Mouse (Mus musculus) olfactory bulb, adult 2 months (tissue): ENCODE measurements around the gene Fads3. TPM values are rescaled to one million over a fixed set of nuclear protein-coding genes. Genes with fewer than 3 reads are reported as not detected.

Source experiments
- H3K27ac ChIP-seq: fragments of 200-500 bp; 2 replicates; pipeline ENCODE4 v1.5.1; 2012; ENCODE audit warnings: low read depth, low read length; ENCODE audit not compliant: insufficient read depth
- H3K4me1 ChIP-seq: fragments of 200-500 bp; 2 replicates; pipeline ENCODE4 v1.6.1; 2012; ENCODE audit warnings: low read length; ENCODE audit not compliant: control insufficient read depth, insufficient read depth
- H3K4me3 ChIP-seq: fragments of 200-500 bp; 2 replicates; pipeline ENCODE4 v1.5.1; 2012; ENCODE audit warnings: mild to moderate bottlenecking, low read depth, low read length, moderate library complexity; ENCODE audit not compliant: insufficient read depth
- CTCF ChIP-seq: fragments of 200-500 bp; IDR thresholded peaks from 2 replicates; pipeline ENCODE4 v1.5.1; 2012; ENCODE audit warnings: low read depth, mild to moderate bottlenecking, low read length, moderate library complexity; ENCODE audit not compliant: insufficient read depth
- POLR2A ChIP-seq: fragments of 200-500 bp; IDR thresholded peaks from 2 replicates; pipeline ENCODE4 v1.6.1; 2012; ENCODE audit warnings: mild to moderate bottlenecking, low read depth, low read length, moderate library complexity; ENCODE audit not compliant: insufficient read depth
- WGBS: fragments of 180-500 bp; shearing (Covaris S2); methylation state at CpG from one replicate; pipeline ENCODE4 v1.1.7; 2018; 5-methylcytosine and 5-hydroxymethylcytosine counted together
- polyA plus RNA-seq: library from polyadenylated mRNA; stranded (reverse); fragments of >200 nt; gene quantifications from 2 replicates; pipeline ENCODE4 v1.2.4, GENCODE M21; 2012; ENCODE audit warnings: low replicate concordance; ENCODE audit not compliant: missing spikeins, insufficient read depth, insufficient read length

The Fads3 gene
- polyA plus RNA-seq, 1 experiment, result not detected

- Histone ChIP-seq H3K4me1 (no peaks in the 10 kb centered on the region), H3K4me3 (no peak overlapping the region), H3K27ac (no peak overlapping the region)
- no peak for TF ChIP-seq CTCF
- 89% methylated on average over 5 of the region's 5 CpGs for whole genome bisulfite sequencing
Observed at GRCm38 (mm10) chr19:10107051-10107611, 65.8 kb downstream of the Fads3 start.

DNA sequence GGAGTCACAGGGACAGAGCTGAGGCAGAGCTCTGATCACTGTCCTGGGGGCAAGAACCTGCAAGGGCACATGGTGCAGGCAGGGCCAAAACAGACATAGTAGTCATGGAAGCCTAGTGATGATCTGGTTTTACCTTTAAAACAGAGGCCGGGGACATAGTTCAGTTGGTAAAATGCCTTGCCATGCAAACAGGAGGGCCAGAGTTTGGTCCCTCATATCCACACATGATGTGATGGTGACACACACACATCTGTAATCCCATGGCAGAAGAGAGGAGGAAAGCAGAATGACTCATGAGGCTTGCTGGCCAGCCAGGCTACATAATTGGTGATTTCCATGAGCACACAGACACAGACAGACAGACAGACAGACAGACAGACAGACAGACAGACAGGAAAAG lies 66.8 kb downstream of the Fads3 start:
- 94% methylated on average over 1 of the region's 1 CpGs for WGBS
- H3K27ac ChIP-seq, result no peak overlapping the region
- TF ChIP-seq CTCF, result no peak
- TF ChIP-seq POLR2A, result no peak
- H3K4me1 ChIP-seq, result peaks cover 3% of the 10 kb centered on the region
- no peak overlapping the region for H3K4me3 ChIP-seq

DNA sequence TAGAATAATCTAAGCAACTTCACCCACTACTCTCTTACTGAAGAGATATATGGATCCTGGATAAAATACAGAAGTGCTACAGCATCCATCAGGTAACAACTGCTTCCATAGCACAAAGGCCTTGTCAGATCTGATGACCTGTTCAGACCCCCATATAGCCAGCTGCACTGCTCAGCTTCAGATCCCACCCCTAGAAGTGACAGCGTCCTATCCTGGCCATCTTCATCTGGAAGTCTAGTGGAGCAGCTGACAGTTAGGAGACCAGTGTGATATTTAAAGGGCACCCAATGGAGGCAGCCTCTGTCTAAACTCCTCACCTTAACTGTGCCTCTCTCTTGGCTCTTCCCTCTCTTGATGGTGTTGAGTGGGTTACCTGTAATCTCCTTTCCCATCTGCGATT lies 67.3 kb downstream of the Fads3 start:
- Histone ChIP-seq H3K27ac (no peak overlapping the region), H3K4me3 (no peak overlapping the region), H3K4me1 (peaks cover 3% of the 10 kb centered on the region)
- WGBS, result 87% methylated on average over 2 of the region's 2 CpGs
- no peak for TF ChIP-seq POLR2A
- TF ChIP-seq CTCF, result no peak

Other genes with a start within 250 kb of the Fads3 start
- not detected in 2 replicates for gene Scgb2a2, start 194.0 kb upstream of the Fads3 start, polyA plus RNA-seq
- gene Incenp, start 142.0 kb upstream of the Fads3 start, polyA plus RNA-seq, result not detected in 2 replicates
- 1,416 TPM in 1 of 2 replicates, not detected in the other for gene Fth1, start 61.0 kb upstream of the Fads3 start, polyA plus RNA-seq
- not detected in 2 replicates for gene Best1, start 39.9 kb upstream of the Fads3 start, polyA plus RNA-seq
- not detected in 2 replicates for gene Rab3il1, start 39.9 kb upstream of the Fads3 start, polyA plus RNA-seq
- 106 TPM in 1 of 2 replicates, not detected in the other for gene Fads2, start 60.2 kb downstream of the Fads3 start, polyA plus RNA-seq
- not detected in 2 replicates for gene Fads1, start 141.3 kb downstream of the Fads3 start, polyA plus RNA-seq
- not detected in 2 replicates for gene Tmem258, start 162.4 kb downstream of the Fads3 start, polyA plus RNA-seq
- gene Fen1, start 162.6 kb downstream of the Fads3 start, polyA plus RNA-seq, result not detected in 2 replicates
- not detected in 2 replicates for gene Myrf, start 199.2 kb downstream of the Fads3 start, polyA plus RNA-seq